Mouse (Mus musculus) thymus, adult 18-20 months (tissue): ENCODE data around the gene Pbx4.
A peak's percentile ranks its signal among the peaks of the same experiment; 100 is the strongest.

Source experiments
- DNase-seq, 2 experiments: peaks; one replicate each; pipeline ENCODE4 v3.0.0; 2022; ENCODE audit warnings: mixed read lengths in 2 of 2

Gene Pbx4

DNA sequence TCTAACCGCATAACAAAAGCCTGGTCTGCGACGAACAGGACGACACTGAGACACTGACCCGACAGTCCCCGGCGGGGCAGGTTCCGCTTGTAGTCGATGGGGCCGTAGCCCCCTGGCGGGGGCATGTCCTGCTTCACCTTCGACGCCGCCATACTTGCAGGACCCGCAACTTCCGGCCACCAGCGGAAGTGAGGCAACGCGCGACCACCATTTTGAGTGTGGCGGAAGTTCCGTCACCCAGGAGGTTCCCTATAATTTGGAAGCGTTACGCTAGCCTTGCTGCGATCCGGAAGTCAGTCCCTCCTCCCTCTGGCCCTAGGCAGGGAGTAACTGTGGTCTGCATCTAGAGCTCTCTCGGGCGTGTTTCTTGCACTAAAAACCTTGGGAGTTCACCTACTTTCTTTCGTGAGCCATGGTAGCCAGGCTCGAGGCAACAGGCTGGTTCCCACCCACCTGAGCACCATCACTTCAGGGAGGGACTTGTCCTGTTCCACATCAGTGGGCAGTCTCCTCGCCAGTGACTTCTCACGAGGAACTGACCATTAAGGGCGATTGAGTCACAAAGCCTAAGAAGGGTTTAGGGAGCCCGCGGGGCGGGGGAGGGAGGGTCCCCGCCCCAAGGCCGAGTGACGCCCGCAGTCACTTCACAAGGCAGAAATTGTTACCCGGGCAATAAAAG, 69.3 kb downstream of the Pbx4 start:
- peak; percentile 92 to 94 for DNase-seq

DNA sequence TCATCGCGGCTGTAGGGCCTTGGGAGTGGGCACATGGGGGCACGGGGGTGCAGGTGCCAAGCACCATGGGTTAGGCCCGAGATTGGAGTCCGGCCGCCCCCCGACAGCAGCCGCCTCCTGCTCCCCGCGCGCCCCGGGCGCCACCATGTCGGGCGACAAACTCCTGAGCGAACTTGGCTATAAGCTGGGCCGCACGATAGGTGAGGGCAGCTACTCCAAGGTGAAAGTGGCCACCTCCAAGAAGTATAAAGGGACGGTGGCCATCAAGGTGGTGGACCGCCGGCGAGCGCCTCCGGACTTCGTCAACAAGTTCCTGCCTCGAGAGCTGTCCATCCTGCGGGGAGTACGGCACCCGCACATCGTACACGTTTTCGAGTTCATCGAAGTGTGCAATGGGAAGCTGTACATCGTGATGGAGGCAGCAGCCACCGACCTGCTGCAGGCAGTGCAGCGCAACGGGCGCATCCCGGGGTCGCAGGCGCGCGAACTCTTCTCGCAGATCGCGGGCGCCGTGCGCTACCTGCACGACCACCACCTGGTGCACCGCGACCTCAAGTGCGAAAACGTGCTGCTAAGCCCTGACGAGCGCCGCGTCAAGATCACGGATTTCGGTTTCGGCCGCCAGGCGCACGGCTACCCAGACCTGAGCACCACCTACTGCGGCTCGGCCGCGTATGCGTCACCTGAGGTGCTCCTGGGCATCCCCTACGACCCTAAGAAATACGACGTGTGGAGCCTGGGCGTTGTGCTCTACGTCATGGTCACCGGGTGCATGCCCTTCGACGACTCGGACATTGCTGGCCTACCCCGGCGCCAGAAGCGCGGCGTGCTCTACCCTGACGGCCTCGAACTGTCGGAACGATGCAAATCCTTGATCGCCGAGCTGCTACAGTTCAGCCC, 70.1 kb downstream of the Pbx4 start, which contains the start of the genes Tssk6, Ndufa13 and Yjefn3:
Gene Tssk6 (plus strand): TSS at position 22 of the 900 bp plus-strand sequence.
Gene Ndufa13 (minus strand): TSS at position 396 of the 900 bp plus-strand sequence.
Gene Yjefn3 (minus strand): TSS at position 550 of the 900 bp plus-strand sequence.
- DNase-seq, result peak; percentile 39 to 55

DNA sequence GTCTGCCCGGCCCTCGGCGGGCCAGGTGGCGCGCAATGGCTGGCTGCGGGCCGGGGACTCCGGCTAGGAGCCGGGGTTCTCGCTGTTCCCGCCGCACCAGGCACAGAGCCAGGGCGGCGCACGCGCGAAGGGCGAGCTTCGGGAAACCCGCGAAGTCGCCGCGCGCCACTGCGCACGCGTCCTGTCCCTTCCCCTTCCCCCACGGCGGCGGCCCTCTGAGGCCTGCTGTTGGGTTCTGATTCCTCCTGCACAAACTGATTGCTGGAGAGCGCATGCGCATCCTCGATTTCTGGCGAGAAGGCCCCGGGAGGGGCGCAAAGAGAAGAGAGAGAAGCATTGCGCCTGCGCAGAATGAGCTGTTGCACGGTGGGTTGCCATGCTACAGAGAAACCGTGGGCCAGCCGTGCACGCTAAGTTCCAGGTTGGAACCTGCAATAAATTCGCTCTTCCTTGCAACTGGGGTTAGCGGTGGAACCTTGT, 70.8 kb downstream of the Pbx4 start:
- peak; percentile 99 for DNase-seq

DNA sequence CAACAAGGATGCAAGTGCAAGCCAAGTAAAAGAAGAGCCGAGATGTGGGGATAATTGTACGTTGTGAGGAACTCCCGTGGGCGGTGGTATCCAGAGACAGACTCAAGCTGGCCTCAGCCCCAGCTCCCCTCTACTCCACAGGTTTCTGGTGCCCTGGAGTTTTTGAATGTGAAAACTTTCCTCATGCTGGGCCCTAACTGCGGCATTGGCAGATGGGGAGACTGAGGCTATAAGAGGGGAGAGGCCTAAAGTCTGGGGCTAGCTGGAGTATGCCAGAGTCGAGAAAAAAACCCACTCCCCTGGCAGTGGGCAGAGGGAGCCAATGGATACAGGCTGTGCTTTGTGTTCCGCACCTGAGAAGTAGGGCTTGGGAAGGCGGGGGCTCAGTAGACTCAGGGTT, 71.8 kb downstream of the Pbx4 start:
- DNase-seq, result no peak

DNA sequence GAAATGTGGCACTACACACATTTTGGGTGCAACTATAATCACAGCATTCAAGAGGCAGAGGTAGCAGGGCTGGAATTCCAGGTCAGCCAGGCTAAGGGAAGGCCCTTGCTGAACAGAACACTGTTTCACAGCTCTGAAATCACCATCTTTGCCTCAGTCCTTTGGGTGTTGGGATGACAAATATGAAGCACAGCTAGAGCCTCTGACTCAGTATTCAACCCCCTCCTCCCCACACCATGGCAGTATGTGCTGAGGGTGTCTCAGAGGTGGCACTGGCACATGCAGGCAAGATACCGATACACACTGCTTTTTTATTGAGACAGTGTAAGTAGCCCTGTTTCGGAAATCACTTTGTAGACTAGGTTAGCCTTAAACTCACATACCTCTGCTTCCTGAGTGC, 74.0 kb downstream of the Pbx4 start:
- no peak for DNase-seq

DNA sequence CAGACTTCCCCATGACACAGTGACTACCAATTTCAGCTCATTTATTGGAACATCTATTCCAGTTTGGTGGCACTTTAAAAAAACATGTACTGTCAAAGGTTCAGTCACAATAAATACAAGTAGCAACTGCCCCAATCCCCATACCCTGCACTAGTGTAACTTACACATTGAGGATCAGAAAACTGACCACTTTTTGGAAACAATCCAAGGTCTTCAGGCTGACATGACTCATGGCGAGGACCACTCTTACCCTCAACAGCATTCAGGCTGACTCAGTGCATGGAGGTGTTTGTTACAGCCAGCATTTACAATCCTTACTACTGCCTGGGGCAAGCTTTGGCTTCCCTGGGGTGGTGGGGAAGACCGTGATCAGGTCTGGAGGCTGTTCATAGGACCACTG, 74.8 kb downstream of the Pbx4 start:
- DNase-seq, result no peak

DNA sequence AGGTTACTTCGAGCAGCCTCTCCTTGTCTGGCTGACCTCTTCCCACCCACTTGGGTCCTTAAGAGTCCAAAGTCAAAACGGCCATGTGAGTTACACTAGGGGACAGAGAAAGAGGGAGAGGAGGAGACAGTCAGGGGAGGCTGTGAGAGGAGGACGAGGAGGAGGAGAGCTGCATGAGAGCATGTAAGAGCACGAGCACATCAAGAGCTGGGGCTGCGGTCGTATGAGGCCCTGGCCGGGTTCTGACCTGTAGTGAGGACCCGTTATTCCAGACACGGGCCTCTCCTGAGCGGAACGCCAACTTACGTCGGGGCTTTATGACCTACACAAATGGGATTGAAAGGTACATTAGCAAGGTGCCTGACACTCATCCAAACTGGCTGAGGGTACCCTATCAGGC, 79.6 kb downstream of the Pbx4 start:
- DNase-seq, result no peak

DNA sequence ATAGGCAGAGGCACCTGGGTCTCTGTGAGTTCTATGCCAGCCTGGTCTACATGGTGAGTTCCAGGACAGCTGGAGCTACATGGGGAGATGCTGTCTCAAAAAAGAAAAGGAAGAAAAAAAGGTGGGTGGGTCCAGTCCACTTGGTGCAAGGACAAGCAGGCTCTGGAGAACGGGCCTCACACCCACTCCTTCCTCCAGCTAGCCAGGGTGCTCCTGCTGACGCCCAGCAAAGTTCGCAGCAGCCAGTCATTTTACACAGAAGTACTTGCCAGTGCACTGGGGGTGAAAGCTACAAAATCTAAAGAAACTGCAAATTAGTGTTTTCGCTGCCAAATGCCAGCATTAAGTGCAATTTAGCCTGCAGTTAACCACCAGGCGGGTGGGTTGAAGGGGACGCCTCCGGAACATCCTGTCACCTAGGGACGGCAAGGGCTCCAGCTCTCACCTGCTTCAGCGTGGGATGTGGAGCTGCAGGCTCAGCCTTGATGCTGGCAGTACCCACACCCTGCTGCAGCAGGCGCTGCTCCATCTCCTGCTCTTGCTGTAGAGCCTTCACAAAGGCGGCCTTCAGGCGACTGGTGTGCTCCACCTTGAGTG, 80.3 kb downstream of the Pbx4 start:
- no peak for DNase-seq

DNA sequence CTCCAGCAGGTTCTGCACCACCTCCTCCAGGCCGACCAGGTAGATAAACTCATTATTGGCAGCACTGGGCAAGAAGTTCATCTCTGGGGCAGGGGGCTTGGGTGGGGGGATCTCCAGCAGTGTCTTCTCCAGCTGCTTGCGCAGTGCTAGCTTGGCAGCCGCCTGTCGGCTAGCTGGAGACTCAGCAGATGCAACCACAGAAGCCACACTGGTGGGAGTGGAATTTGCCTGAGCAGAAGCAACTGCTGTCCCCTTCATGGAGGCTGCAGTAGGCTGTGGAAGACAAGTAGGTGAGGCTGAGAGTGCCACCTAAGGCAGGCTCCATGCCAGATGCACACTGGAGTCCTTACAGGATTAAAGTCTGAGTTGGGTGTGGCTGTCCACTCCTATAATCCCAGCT, 82.2 kb downstream of the Pbx4 start:
- DNase-seq, result no peak

DNA sequence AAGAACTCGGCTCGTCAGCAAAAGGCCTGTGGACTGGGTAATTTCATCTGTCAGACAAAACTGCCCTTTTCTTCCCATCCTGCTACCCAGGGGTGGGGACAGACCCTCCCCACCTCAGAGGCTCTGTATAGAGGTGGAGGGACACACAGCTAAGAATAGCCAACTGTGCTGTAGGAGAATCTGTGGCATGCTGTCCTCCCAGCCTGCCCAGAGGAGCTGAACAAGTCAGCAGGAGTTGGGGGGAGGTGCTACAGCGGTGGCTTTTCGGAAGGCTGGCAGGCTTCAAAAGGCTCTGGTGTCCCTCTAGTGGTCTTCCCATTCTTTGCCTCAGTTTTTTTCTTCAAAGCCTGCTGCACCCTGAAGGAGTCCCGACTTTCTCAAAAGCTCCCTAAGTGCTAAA, 83.5 kb downstream of the Pbx4 start:
- DNase-seq, result no peak

DNA sequence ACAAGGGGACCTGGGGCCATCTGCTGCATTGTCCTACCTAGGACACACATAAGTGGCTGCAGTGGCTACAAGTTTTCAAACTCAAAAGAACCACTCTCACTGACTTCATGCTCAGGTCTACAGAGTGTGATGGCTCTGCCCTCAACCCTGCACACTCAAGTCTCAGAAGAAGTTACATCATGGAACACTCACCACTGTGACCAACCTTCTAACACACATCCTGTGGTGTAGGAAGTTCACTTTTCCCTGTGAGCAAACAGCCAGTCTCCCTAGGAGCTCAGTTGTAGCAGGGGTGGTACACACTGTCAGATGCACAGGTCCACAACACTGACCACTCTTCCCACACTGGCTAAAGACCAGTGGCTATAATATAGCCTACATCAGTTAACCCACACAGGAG, 86.2 kb downstream of the Pbx4 start:
- DNase-seq, result no peak

DNA sequence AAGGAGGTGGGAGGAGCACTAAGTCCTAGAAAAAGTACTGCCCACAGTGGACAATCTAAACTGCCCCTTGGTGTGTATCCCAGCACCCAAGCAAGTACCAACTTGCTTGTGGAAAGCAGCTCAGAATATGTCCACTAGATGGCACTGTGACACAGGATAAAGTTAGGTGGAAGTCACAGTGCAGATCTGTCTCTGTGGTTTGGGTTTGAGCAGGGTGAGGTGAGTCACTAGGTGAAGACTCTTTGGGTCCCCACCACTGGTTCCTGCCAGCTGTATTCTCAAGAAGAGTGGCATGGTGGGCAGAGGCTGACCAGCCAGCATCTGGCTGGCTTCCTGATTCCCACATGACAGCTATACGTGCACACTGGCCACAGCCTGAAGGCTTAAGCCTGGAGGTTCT, 86.7 kb downstream of the Pbx4 start:
- DNase-seq, result peak; percentile 23 to 67

DNA sequence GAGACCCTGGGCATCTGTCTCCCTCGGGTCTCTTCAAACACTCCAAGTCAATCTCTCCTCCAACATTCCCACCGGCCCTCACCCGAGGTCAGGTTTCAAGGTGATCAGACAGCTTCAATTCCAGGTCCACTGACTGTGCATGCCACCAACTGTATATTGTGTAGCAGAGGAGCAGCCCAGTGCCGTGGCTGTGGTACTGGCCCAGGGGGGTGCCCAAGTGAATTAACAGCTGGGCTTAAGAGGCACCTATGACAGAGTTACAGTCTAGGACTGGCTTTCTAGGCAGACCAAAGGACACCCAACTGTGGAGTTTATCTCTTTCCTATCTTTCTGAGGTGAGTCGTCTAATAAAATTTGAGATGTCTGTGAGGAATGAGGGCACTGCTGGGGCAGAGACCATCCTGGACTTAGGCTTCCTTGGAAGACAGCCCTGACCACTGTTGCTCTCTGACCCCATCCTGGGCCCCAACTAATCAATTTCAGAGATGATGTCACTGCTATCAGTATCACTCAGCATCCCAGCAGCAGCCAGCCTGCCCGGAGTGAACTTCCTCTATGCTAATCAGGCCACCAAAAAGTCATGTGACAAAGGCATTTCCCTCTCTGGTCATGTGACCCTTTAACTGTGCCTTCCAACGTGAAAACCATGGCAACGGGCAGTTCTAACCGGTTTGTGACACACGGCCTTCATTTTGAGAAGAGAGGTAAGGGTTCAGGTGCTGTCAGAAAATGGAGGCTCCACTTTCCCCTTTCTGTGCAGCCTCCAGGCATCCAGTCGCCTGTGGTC, 87.8 kb downstream of the Pbx4 start:
- peak; percentile 36 to 53 for DNase-seq

DNA sequence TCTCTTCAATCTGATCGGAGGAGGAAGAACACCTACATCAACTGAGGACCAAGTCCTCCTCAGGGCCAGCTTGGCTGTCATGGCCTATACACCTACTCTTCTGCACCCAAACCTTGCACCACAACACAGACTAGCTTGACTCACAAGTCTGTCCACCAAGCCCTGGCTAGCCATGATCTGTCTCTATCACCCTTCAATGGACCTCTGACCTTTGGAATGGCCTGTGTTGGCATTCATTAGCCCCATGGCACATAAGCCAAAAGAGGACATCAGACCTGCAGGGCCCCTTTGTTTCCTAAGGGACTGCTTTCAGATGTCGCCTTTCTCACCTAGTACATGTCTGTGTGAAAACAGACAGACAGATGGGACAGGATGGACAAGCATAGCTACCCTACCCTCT, 88.8 kb downstream of the Pbx4 start:
- no peak for DNase-seq
